ENCODE assay signal across 8 mouse cellular contexts in the genomic region with DNA sequence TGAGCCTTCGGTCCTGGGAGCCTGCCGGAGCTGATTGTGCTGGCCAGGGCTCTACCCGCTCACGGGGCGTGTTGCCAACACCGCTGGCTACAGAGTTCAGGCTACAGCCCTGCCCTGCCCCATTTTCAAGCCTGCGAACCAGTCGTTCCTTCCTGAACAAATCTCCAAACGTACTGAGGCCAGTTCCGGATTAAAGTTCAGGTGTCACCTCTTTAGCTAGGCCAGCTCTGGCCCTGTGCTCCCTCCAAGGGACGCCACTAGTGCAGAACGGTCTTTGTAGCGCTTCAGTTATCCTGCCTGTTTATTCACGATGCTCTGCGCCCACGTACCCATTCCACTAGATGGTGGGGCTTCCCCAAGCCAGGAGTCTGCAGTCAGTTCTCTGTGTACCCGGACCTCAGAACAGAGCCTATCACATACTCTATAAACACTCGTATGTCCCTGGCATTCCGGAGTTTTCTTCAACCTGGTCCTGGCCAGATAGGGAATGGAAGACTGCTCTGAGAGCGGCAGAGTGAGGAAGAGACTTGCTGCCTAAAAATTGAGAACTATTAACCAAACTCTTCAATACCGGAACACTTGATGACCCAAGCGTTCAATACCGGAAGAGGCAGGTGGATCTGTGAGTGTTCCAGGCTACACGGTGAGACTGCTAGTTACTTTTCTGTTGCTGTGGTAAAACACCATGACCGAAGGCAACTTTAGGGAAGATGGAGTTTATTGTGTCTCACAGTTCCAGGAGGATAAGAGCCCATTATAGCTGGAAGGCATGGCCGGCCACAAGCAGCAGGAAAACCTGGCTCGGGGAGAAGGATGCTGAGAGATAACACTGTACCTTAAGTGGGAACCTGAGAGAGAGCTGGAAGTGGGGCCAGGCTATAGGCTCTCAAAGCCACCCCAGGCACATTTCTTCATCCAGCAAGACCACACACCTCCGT. TPM values are rescaled to one million over a fixed set of nuclear protein-coding genes. Genes with fewer than 3 reads are reported as not detected.
DNase-seq lines count a peak whose midpoint lies in the region; ATAC-seq and TF ChIP-seq lines count a peak whose summit lies in the region.

Gene Cyb5r3 (minus strand): TSS at position 101 of the 938 bp plus-strand sequence.

- no peaks in the 10 kb centered on the region for H3K27me3 ChIP-seq in kidney, postnatal 0 days (ENCODE audit: insufficient read depth, low read length)
- H3K27me3 ChIP-seq in forebrain, embryonic 16.5 days (replicated peaks; ENCODE audit: control insufficient read depth, insufficient read depth, low read length) = no peaks in the 10 kb centered on the region
- H3K27me3 ChIP-seq in hindbrain, embryonic 10.5 days (ENCODE audit: insufficient read depth, poor library complexity, severe bottlenecking) = no peaks in the 10 kb centered on the region
- H3K27me3 ChIP-seq in liver, embryonic 12.5 days (replicated peaks) = no peaks in the 10 kb centered on the region
- H3K27me3 ChIP-seq in stomach, embryonic 16.5 days (ENCODE audit: control insufficient read depth, insufficient read depth, low read length) = no peaks in the 10 kb centered on the region

- TF ChIP-seq CTCF in kidney, postnatal 0 days (IDR thresholded peaks at IDR 0.05; ENCODE audit: low read depth) = peak; percentile 24; the same call in 1 of the 2 replicates

- H3K9me3 ChIP-seq in kidney, postnatal 0 days (replicated peaks; ENCODE audit: low read length) = no peaks in the 10 kb centered on the region
- H3K9me3 ChIP-seq in forebrain, embryonic 16.5 days (ENCODE audit: control insufficient read depth, low read length) = no peaks in the 10 kb centered on the region
- no peaks in the 10 kb centered on the region for H3K9me3 ChIP-seq in hindbrain, embryonic 10.5 days
- H3K9me3 ChIP-seq in liver, embryonic 12.5 days (replicated peaks) = no peaks in the 10 kb centered on the region
- no peaks in the 10 kb centered on the region for H3K9me3 ChIP-seq in stomach, embryonic 16.5 days (replicated peaks; ENCODE audit: control insufficient read depth, low read length)

- H3K9ac ChIP-seq in kidney, postnatal 0 days (ENCODE audit: low read depth, low read length) = peak within 1 kb of the TSS; percentile 84
- H3K9ac ChIP-seq in forebrain, embryonic 16.5 days (replicated peaks; ENCODE audit: low read depth, low read length) = peak within 1 kb of the TSS; percentile 88
- peak within 1 kb of the TSS; percentile 97 for H3K9ac ChIP-seq in liver, embryonic 12.5 days
- H3K9ac ChIP-seq in stomach, embryonic 16.5 days (ENCODE audit: low read length) = peak within 1 kb of the TSS; percentile 90

- H3K4me1 ChIP-seq in kidney, postnatal 0 days (replicated peaks; ENCODE audit: insufficient read depth, low read length) = peaks cover 36% of the 10 kb centered on the region
- peaks cover 20% of the 10 kb centered on the region for H3K4me1 ChIP-seq in forebrain, embryonic 16.5 days (replicated peaks; ENCODE audit: control insufficient read depth, insufficient read depth, low read length)
- peaks cover 49% of the 10 kb centered on the region for H3K4me1 ChIP-seq in hindbrain, embryonic 10.5 days (replicated peaks)
- H3K4me1 ChIP-seq in liver, embryonic 12.5 days = peaks cover 68% of the 10 kb centered on the region
- peaks cover 40% of the 10 kb centered on the region for H3K4me1 ChIP-seq in stomach, embryonic 16.5 days (ENCODE audit: control insufficient read depth, insufficient read depth, low read length)

- DNase-seq in kidney, postnatal 0 days (ENCODE audit: low spot score) = peak; percentile 62
- no peak for DNase-seq in kidney, postnatal 25 days
- DNase-seq in hindbrain, embryonic 10.5 days (ENCODE audit: low spot score) = no peak
- DNase-seq in lung, adult 18-20 months = no peak

- WGBS in kidney, postnatal 0 days = 28% methylated on average over 28 of the region's 28 CpGs
- WGBS in forebrain, embryonic 16.5 days = 37% methylated on average over 28 of the region's 28 CpGs
- WGBS in hindbrain, embryonic 10.5 days = 36% methylated on average over 28 of the region's 28 CpGs
- 33% methylated on average over 28 of the region's 28 CpGs for WGBS in liver, embryonic 12.5 days (ENCODE audit: insufficient replicate concordance)
- WGBS in stomach, embryonic 16.5 days = 31% methylated on average over 28 of the region's 28 CpGs

- peak within 1 kb of the TSS; percentile 79 for H3K4me3 ChIP-seq in kidney, postnatal 0 days (replicated peaks; ENCODE audit: low read depth, low read length)
- H3K4me3 ChIP-seq in forebrain, embryonic 16.5 days (replicated peaks; ENCODE audit: low read length) = peak within 1 kb of the TSS; percentile 89
- H3K4me3 ChIP-seq in hindbrain, embryonic 10.5 days = peak within 1 kb of the TSS; percentile 85
- H3K4me3 ChIP-seq in liver, embryonic 12.5 days = peak within 1 kb of the TSS; percentile 94
- H3K4me3 ChIP-seq in stomach, embryonic 16.5 days (replicated peaks; ENCODE audit: low read length) = peak within 1 kb of the TSS; percentile 96

- H3K4me2 ChIP-seq in kidney, postnatal 0 days (ENCODE audit: low read length) = peak within 1 kb of the TSS; percentile 95
- H3K4me2 ChIP-seq in forebrain, embryonic 16.5 days (ENCODE audit: low read length) = peak within 1 kb of the TSS; percentile 94
- H3K4me2 ChIP-seq in liver, embryonic 12.5 days = peak within 1 kb of the TSS; percentile 95
- peak within 1 kb of the TSS; percentile 83 for H3K4me2 ChIP-seq in stomach, embryonic 16.5 days (ENCODE audit: low read depth, low read length)

- H3K27ac ChIP-seq in kidney, postnatal 0 days = peak within 1 kb of the TSS; percentile 93
- peak within 1 kb of the TSS; percentile 88 for H3K27ac ChIP-seq in forebrain, embryonic 16.5 days (ENCODE audit: low read length)
- peak within 1 kb of the TSS; percentile 94 for H3K27ac ChIP-seq in hindbrain, embryonic 10.5 days
- peak within 1 kb of the TSS; percentile 95 for H3K27ac ChIP-seq in liver, embryonic 12.5 days
- H3K27ac ChIP-seq in stomach, embryonic 16.5 days (ENCODE audit: low read length) = peak within 1 kb of the TSS; percentile 88

- H3K36me3 ChIP-seq in kidney, postnatal 0 days (ENCODE audit: insufficient read depth, low read length) = no peaks in the 10 kb centered on the region
- no peaks in the 10 kb centered on the region for H3K36me3 ChIP-seq in forebrain, embryonic 16.5 days (ENCODE audit: control insufficient read depth, insufficient read depth)
- no peaks in the 10 kb centered on the region for H3K36me3 ChIP-seq in hindbrain, embryonic 10.5 days
- peaks cover 14% of the 10 kb centered on the region for H3K36me3 ChIP-seq in liver, embryonic 12.5 days
- no peaks in the 10 kb centered on the region for H3K36me3 ChIP-seq in stomach, embryonic 16.5 days (ENCODE audit: control insufficient read depth, insufficient read depth, low read length)

- ATAC-seq in kidney, postnatal 0 days (replicated peaks; ENCODE audit: low FRiP score, low read depth) = peak; percentile 49
- peak; percentile 18 for ATAC-seq in activated CD4-positive, CD25-positive, alpha-beta regulatory T cell, adult 4 months
- peak; percentile 62 for ATAC-seq in forebrain, embryonic 16.5 days
- peak; percentile 43 for ATAC-seq in liver, embryonic 12.5 days
- ATAC-seq in stomach, embryonic 16.5 days (ENCODE audit: insufficient read depth, low FRiP score) = peak; percentile 58

RNA-seq across cellular contexts. Expression of gene Cyb5r3, which starts in this region (rescaled TPM):
- polyA plus RNA-seq in kidney, postnatal 0 days (2015; fragmentation: Nextera tagmentation; extraction: Ambion mirVana) = 90.9 and 104 TPM in 2 replicates
- polyA plus RNA-seq in activated CD4-positive, CD25-positive, alpha-beta regulatory T cell, adult 4 months (2017; shearing (Covaris generic)) = 10 to 100 TPM; 55.9 to 73.9 TPM
- 92.1 and 112 TPM in 2 replicates for polyA plus RNA-seq in forebrain, embryonic 16.5 days (2015; fragmentation: Nextera tagmentation; extraction: Ambion mirVana)
- 240 and 270 TPM in 2 replicates for polyA plus RNA-seq in hindbrain, embryonic 10.5 days (2016; fragmentation: Nextera tagmentation; extraction: Ambion mirVana)
- polyA plus RNA-seq in liver, embryonic 12.5 days (2016; fragmentation: Nextera tagmentation; extraction: Ambion mirVana) = 151 and 172 TPM in 2 replicates
- 211 and 262 TPM in 2 replicates for polyA plus RNA-seq in stomach, embryonic 16.5 days (2015; fragmentation: Nextera tagmentation; extraction: Ambion mirVana)
